Mouse (Mus musculus): ENCODE results near the gene Plk2.

DNA sequence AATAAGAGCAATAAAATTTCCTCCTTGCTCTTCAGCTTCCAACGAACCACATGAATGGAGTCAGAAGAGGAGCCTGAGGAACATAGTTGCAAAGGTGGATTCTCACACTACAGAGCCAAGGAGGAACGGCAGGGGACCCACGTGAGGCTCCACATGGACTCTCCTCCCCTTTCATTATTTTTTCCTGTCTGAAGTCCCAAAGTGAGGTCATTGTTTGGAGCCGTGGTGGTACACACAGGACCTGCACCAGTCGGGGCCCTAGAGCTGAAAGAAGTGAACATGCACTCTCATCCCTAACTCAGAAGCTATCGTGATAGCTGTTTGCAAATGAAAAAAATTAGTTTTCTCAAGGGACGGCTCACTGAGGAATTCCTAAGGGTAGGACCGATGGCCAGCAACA lies 9.2 kb downstream of the Plk2 start:
- TF ChIP-seq POLR2A (IDR thresholded peaks at IDR 0.05; ENCODE audit: borderline replicate concordance, extremely low read depth, low read depth, low read length): no peak
- TF ChIP-seq CTCF (IDR thresholded peaks at IDR 0.05; ENCODE audit: insufficient read depth, low read length): no peak

Measured in lung, adult 2 months (tissue).